Mouse (Mus musculus) neural tube, embryonic 10.5 days (tissue): Measurements from ENCODE around the gene Capzb.
A peak's percentile ranks its signal among the peaks of the same experiment; 100 is the strongest.

Source experiments
- DNase-seq: peaks from one replicate; pipeline ENCODE4 v3.0.0-alpha.2; 2017; ENCODE audit warnings: low spot score; ENCODE audit errors: extremely low spot score

The Capzb gene

DNA sequence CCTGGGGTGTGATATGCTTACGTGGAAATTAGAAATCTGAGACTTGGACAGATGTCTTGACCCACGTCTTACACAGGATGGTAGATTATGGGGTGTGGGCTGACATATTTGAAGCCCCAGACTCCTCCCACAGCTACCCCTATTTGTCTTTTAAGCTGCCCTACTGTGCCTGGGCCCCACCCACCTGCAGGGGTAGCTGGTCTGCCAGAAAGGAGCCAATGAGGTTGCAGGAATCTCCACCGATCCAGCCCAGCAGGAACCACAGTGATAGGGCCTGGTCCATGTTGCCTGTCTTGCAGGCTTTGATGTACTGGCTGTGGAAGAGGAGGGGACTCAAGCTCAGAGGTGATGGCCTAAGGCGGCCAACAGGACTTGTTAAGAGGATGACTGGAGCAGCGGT, 109.5 kb downstream of the Capzb start:
- DNase-seq = no peak

DNA sequence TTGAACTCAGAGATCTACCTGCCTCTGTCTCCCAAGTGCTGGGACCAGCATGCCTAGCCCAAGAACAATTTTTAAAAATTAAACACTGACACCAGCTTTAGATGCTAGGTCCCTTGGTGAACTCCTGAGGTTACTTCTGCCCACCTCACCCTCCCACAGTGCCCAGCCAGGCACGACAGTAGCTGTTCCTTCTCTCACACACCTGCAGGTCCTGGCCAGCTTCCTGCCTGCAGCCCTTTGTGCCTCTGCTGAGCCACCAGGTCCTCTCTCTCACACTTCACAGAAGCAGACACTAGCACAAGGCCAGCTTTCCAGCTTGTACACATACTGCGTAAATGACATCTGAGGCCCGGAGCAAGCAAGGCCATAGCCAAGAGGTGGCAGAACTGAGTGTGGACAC, 112.8 kb downstream of the Capzb start:
- DNase-seq = no peak

DNA sequence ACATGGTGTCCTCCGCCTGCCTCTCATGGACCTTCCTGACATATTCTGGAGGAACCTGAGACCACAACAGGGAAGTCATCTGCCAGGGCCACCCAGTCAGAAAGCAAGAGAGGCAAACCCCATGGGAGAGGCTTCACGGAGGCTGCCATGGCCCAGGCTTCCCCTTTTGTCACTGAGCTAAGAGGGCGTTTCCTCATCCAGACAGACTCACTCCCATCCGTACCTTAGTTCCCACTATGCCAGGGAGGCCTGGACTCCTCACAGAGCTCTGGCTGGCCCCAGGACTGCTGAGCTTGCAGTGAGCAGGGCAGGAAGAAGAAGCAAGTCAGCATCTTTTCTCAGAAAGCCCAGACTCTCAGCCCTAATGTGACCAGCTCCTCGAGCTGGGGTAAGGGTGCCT, 115.2 kb downstream of the Capzb start:
- no peak for DNase-seq

DNA sequence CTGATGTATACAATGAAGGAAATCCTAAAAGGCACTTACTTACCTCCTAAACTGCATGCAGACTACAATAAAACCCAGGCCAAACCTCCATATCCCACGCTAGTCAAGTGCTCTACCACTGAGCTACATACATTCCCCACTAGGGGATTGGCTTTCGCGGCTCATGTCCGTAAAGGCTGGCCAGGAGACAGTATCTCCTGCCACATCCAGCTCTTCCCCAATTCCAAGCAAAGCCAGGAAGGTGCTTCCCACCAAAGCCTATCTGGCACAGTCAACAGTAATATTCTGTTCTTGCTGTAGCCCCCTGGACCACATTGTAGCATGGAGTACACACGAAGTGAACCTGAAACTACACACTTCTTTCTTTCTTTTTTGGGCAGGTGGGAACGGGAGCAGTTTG, 117.0 kb downstream of the Capzb start:
- no peak for DNase-seq

DNA sequence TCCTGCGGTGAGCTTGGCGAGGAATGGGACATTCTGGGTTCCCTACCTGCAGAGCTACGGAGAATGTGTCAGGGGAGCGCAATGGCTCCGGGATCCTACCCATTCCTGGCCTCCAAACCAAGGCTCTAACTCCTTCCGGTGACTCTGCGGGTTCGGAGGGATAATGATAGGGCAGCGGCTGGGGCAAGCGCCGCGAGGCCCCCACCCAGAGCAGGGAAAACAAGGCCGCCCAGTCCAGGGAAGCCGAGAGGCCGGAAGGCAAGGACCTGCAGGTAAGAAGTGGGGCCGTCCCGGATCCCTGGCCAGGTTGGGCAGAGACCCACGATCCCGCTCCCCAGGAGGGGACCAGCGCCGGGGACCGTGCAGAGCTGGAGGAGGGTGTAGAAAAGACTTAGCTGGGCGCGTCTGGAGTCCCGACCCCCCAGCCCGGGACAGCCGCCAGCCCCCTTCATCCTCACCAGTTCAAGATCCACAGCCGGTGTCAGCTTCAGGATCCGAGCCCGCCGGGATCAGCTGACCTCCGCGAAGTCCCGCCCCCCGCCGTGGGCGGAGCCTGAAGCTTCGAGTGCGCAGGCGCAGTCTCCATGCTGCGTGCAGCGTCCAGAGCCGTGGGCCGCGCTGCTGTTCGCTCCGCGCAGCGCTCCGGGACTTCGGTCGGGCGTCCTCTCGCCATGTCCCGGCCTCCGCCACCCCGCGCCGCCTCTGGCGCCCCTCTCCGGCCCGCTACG, 117.6 kb downstream of the Capzb start, which contains the start of the genes Pqlc2 and Akr7a5:
TSS of gene Pqlc2 (minus strand) at position 538 of the 728 bp plus-strand sequence.
TSS of gene Akr7a5 (plus strand) at position 574 of the 728 bp plus-strand sequence.
- peak; percentile 99 for DNase-seq

DNA sequence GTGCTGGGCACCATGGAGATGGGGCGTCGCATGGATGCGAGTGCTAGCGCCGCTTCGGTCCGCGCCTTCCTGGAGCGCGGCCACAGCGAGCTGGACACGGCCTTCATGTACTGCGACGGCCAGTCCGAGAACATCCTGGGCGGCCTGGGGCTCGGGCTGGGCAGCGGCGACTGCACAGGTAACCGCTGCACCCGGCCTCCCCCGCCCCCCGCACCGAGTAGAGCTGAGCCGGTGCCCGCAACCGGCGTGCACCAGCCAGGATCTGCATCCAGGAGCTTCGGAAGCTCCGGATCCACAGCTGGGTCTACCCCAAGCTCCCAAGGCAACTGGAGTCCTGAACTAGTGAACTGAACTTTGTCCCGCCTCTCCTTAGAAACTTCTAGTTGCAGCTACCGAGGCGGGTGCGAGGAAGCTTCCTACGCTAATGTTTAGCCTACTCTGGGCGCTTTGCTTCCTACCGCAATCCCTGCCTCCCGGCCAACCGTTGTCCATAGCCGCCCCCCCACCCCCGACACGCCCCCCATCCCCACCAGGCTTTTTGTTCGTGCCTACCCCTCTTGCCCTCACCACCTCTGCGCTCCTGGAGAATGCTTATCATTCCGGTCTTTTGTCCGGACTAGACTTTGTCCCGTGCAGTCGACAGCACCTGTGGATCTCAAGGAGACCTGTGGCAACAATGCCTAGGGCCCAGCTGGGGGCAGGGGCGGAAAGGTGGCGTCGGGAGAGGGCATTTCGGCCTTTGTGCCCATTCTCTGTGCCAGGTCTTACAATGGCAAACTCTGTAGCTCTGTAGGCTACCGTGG, 118.4 kb downstream of the Capzb start:
- DNase-seq = no peak

DNA sequence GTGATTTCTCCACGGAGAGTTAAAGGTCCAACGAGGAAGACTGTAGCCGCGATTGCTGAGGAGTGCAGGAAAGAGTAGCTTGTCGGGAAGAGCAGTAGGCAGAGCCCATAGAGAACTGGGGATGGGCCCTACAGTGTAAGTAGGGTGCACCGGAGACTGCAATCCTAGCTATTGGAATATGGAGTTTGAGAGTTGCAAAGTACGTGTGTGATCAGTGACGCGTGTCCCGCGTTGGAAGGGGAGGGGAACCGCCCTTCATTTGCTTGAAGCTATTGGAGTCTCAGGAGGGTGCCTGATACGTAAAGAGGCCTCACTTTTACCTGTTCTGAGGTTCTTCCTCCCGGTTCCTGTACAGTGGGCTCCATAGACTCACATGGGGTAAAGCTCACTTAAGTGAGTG, 119.0 kb downstream of the Capzb start:
- DNase-seq = no peak

DNA sequence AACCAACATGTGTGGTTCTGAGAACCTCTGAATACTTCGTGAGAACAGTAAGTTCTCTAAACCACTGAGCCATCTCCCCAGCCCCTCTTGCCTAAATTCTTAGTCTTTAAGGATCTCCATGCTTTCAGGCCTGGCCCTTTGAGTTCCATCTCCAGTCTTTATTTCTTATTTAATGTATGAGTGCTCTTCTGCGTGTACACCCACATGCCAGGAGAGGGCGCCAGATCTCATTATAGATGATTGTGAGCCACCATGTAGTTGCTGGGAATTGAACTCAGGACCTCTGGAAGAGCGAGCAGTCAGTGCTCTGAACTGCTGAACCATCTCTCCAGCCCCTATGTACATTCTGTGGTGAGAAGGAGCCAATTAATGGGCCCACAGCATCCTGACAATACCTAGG, 119.9 kb downstream of the Capzb start:
- DNase-seq = no peak

DNA sequence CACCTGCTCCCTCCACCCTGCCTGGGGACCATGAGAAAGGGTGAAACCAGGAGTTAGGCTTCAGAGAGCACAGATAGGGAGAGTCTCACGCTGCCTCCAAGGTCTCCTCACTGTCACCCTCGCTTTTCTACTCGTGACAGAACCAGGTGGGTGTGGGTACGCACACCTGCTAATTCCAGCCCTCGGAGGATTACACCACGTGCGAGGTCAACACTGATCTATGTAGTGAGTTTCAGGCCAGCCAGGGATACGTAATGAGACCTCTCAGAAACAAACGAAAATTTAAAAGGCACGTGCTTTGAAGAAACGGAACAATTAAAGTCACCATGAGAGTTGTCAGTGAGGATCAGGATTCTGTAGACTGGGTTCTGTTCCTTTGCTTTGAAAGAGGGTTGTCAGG, 125.8 kb downstream of the Capzb start:
- DNase-seq = no peak

DNA sequence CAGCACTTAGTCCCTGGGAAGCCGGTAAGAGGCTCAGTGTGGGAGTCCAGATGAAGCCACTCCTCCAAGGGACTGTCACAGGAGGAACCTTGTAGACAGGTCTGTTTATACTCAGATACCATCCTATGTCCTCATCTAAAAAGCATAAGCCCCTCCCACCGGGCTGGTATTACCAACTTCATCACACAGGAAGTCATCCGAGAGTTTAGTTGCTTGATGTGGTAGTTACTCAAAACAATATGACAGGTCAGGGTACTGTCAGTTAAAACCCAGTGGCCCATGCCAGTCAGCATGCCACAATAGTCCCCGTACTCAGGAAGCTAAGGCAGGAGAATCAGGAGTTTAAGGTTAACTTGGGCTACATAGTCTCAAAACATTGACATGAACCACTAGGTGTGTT, 127.0 kb downstream of the Capzb start:
- DNase-seq = no peak

DNA sequence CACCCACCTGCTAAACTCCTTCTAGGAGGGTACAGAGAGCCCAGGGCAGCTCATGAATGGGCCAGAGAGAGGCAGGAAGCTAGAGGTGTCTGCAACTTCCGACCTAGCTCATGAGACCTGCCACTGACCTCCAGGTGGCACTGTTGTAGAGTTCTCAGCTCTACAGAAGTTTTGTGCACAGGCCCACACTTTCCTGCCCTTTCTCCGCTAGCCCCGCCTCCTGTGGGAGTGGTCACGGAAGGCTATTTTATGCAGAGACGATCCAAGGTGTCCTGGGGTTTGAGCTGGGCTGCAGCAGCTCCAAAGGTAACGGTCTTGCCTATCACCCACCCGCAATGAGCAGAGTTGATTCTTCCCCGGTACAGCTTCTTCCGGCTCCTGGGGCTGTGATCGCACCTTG, 137.9 kb downstream of the Capzb start:
- peak; percentile 64 for DNase-seq

DNA sequence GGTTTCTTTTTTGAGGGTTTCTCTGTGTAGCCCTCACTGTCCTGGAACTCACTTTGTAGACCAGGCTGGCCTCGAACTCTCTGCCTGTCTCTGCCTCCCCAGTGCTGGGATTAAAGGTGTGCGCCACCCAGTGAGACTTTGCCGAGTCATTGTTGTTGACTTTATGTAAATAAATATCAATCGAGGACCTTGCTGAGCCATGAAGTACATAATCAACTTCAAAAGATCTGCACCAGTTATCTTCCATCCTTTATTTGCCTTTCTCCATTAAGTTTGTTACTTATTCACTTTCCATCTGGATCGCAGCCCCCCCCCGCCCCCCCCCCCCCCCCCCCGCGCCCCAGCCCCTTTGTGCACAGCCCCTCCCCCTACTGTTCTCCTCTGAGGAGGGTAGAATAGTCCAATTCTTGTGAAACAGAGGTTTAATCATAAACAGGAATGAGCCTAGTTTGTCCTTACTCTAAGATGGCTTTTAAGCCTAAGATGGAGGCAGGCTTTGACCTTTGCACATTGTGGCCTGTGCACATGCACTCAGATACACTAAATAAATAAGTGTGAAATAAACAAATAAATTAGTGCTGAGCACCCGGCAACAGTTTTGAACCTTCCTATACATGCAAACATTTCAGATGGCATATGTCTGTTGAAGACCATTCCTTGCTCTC, 142.1 kb downstream of the Capzb start:
- DNase-seq = no peak

DNA sequence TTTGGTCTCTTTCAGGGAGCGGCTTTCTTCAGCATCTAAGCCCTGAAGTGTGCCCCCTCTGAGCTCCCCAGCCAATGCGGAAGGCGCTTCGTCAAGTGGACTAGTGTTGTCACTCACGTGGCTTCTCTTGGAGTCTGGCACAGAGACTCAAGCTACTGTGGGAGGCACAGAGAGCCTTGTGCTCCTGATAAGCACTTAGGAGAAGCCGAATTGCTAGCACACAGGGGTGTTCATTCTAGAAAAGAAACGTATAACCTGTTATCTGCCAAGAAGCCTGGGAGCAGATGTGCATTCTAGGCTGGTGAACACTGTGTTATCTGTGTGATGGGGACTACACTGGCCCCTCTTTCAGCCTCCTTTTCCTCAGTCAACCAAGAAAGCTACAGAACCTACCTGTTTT, 142.8 kb downstream of the Capzb start:
- no peak for DNase-seq

DNA sequence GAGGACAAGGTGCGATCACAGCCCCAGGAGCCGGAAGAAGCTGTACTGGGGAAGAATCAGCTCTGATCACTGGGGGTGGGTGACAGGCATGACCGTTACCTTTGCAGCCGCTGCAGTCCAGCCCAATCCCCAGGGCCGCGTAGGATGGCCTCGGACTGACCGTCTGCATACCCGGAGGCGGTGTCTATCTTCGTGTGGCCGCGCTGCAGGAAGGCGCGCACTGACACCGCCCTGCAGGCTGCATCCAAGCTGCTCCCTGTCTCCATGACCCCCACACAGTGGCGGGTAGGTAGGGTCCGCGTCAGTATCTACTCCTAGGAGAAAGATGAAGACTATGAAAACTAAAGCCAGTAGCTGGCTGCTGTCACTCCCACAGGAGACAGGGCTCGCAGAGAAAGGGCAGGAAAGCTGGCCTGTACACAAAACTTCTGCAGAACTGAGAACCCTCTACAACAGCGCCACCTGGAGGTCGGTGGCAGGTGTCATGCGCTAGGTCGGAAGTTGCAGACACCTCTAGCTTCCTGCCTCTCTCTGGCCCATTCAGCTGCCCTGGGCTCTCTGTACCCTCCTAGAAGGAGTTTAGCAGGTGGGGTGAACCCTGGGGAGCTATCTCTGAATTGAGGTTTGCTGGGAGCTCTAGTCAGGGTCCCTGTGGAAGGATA, 144.3 kb downstream of the Capzb start:
- peak; percentile 78 for DNase-seq

DNA sequence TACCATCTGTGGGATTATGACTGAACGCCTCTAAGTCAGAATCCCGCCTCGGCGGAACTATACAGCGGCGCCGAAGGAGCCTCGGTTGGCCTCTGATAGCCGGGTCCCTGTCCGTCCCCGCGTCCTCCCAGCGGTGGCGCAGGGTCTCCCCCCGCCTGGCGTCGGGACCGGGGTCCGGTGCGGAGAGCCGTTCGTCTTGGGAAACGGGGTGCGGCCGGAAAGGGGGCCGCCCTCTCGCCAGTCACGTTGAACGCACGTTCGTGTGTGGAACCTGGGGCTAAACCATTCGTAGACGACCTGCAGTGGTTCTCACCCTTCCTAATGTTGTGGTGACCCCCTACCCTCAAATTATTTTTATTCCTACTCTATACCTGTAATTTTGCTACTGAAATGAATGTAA, 145.4 kb downstream of the Capzb start:
- no peak for DNase-seq

DNA sequence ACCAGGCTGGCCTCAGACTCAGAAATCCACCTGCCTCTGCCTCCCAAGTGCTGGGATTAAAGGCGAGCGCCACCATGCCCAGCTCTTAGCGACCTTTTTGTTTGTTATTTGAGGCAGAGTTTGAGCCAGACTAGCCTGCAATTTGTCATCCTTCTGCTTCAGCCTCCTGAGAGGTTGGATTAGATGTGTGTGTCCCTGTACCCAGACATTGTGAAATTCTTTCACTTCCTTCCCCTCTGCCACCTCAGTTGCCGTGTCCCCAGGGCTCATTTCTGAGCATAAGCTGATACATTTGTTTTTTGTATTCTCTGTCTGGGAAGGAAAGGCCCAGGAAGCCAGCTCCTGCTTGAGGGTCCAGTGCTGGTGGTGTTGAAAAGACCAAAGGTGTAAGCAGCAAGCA, 148.1 kb downstream of the Capzb start:
- no peak for DNase-seq
